Mouse (Mus musculus): ENCODE data around the gene Lhx5. TPM values are rescaled to one million over a fixed set of nuclear protein-coding genes. Genes with fewer than 3 reads are reported as not detected.

Lhx5 gene
- polyA plus RNA-seq (2015; fragmentation: Nextera tagmentation; extraction: Ambion mirVana) = not detected in 2 replicates

- H3K9ac ChIP-seq (ENCODE audit: low read length) = no peak within 1 kb of the TSS
- H3K27ac ChIP-seq (ENCODE audit: low read length) = no peak within 1 kb of the TSS
- under 1% methylated on average over 69 of the region's 69 CpGs for WGBS
- no peak for ATAC-seq (replicated peaks; ENCODE audit: extremely low read depth, insufficient read depth, low FRiP score)
- H3K27me3 ChIP-seq (ENCODE audit: control insufficient read depth, insufficient read depth, low read length) = peaks cover 96% of the 10 kb centered on the region
- no peaks in the 10 kb centered on the region for H3K9me3 ChIP-seq (replicated peaks; ENCODE audit: control insufficient read depth, low read length)
- H3K4me1 ChIP-seq (ENCODE audit: control insufficient read depth, insufficient read depth, low read length) = no peaks in the 10 kb centered on the region
- H3K4me3 ChIP-seq (ENCODE audit: low read length) = peak within 1 kb of the TSS; percentile 10; the same call in 1 of the 2 replicates
- no peaks in the 10 kb centered on the region for H3K36me3 ChIP-seq (ENCODE audit: control insufficient read depth, insufficient read depth)
- H3K4me2 ChIP-seq (ENCODE audit: low read depth, low read length) = no peak within 1 kb of the TSS
These were observed at the start of gene Lhx5 for GRCm38 (mm10) chr5:120431649-120432485. Lhx5 (plus strand) TSS chr5:120431699.

- no peak overlapping the region for H3K27ac ChIP-seq (ENCODE audit: low read length)
- WGBS = 68% methylated on average over 4 of the region's 4 CpGs
- no peak overlapping the region for H3K4me3 ChIP-seq (ENCODE audit: low read length)
- ATAC-seq (replicated peaks; ENCODE audit: extremely low read depth, insufficient read depth, low FRiP score) = no peak
- no peak overlapping the region for H3K4me2 ChIP-seq (ENCODE audit: low read depth, low read length)
- no peaks in the 10 kb centered on the region for H3K4me1 ChIP-seq (ENCODE audit: control insufficient read depth, insufficient read depth, low read length)
- no peaks in the 10 kb centered on the region for H3K36me3 ChIP-seq (ENCODE audit: control insufficient read depth, insufficient read depth)
- H3K27me3 ChIP-seq (ENCODE audit: control insufficient read depth, insufficient read depth, low read length) = peaks cover 12% of the 10 kb centered on the region
- H3K9ac ChIP-seq (ENCODE audit: low read length) = no peak overlapping the region
- peaks cover 3% of the 10 kb centered on the region; the same call in 1 of the 2 replicates for H3K9me3 ChIP-seq (replicated peaks; ENCODE audit: control insufficient read depth, low read length)
These were observed 45.1 kb upstream of the Lhx5 start for GRCm38 (mm10) chr5:120386361-120386760.

- H3K36me3 ChIP-seq (ENCODE audit: control insufficient read depth, insufficient read depth) = no peaks in the 10 kb centered on the region
- no peak overlapping the region for H3K4me2 ChIP-seq (ENCODE audit: low read depth, low read length)
- H3K4me3 ChIP-seq (ENCODE audit: low read length) = no peak overlapping the region
- ATAC-seq (replicated peaks; ENCODE audit: extremely low read depth, insufficient read depth, low FRiP score) = no peak
- 36% methylated on average over 9 of the region's 9 CpGs for WGBS
- H3K9me3 ChIP-seq (replicated peaks; ENCODE audit: control insufficient read depth, low read length) = peaks cover 3% of the 10 kb centered on the region; the same call in 1 of the 2 replicates
- H3K27ac ChIP-seq (ENCODE audit: low read length) = no peak overlapping the region
- H3K4me1 ChIP-seq (ENCODE audit: control insufficient read depth, insufficient read depth, low read length) = no peaks in the 10 kb centered on the region
- peaks cover 14% of the 10 kb centered on the region for H3K27me3 ChIP-seq (ENCODE audit: control insufficient read depth, insufficient read depth, low read length)
- H3K9ac ChIP-seq (ENCODE audit: low read length) = no peak overlapping the region
These were observed 42.7 kb upstream of the Lhx5 start for GRCm38 (mm10) chr5:120388765-120389164.

- no peaks in the 10 kb centered on the region for H3K36me3 ChIP-seq (ENCODE audit: control insufficient read depth, insufficient read depth)
- no peak for ATAC-seq (replicated peaks; ENCODE audit: extremely low read depth, insufficient read depth, low FRiP score)
- no peak overlapping the region for H3K9ac ChIP-seq (ENCODE audit: low read length)
- no peaks in the 10 kb centered on the region for H3K9me3 ChIP-seq (replicated peaks; ENCODE audit: control insufficient read depth, low read length)
- H3K27me3 ChIP-seq (ENCODE audit: control insufficient read depth, insufficient read depth, low read length) = peaks cover 25% of the 10 kb centered on the region
- no peak overlapping the region for H3K27ac ChIP-seq (ENCODE audit: low read length)
- no peak overlapping the region for H3K4me2 ChIP-seq (ENCODE audit: low read depth, low read length)
- no peaks in the 10 kb centered on the region for H3K4me1 ChIP-seq (ENCODE audit: control insufficient read depth, insufficient read depth, low read length)
- H3K4me3 ChIP-seq (ENCODE audit: low read length) = no peak overlapping the region
- 66% methylated on average over 2 of the region's 2 CpGs for WGBS
These were observed 41.5 kb upstream of the Lhx5 start for GRCm38 (mm10) chr5:120389973-120390372.

GRCm38 (mm10) chr5:120393871-120394667 is 37.4 kb upstream of the Lhx5 start:
- Histone ChIP-seq H3K27me3 (ENCODE audit: control insufficient read depth, insufficient read depth, low read length) (peaks cover 42% of the 10 kb centered on the region), H3K36me3 (ENCODE audit: control insufficient read depth, insufficient read depth) (no peaks in the 10 kb centered on the region)
- WGBS = 25% methylated on average over 23 of the region's 25 CpGs

GRCm38 (mm10) chr5:120397988-120398387 is 33.5 kb upstream of the Lhx5 start:
- H3K9me3 ChIP-seq (replicated peaks; ENCODE audit: control insufficient read depth, low read length) = no peaks in the 10 kb centered on the region
- 2% methylated on average over 13 of the region's 13 CpGs for WGBS
- H3K27ac ChIP-seq (ENCODE audit: low read length) = no peak overlapping the region
- H3K36me3 ChIP-seq (ENCODE audit: control insufficient read depth, insufficient read depth) = no peaks in the 10 kb centered on the region
- H3K4me2 ChIP-seq (ENCODE audit: low read depth, low read length) = no peak overlapping the region
- no peak overlapping the region for H3K9ac ChIP-seq (ENCODE audit: low read length)
- no peak for ATAC-seq (replicated peaks; ENCODE audit: extremely low read depth, insufficient read depth, low FRiP score)
- H3K4me3 ChIP-seq (ENCODE audit: low read length) = no peak overlapping the region
- no peaks in the 10 kb centered on the region for H3K4me1 ChIP-seq (ENCODE audit: control insufficient read depth, insufficient read depth, low read length)
- H3K27me3 ChIP-seq (ENCODE audit: control insufficient read depth, insufficient read depth, low read length) = peaks cover 40% of the 10 kb centered on the region

More at GRCm38 (mm10) chr5:120393871-120394667, 37.4 kb upstream of the Lhx5 start:
- H3K9me3 ChIP-seq (replicated peaks; ENCODE audit: control insufficient read depth, low read length) = no peaks in the 10 kb centered on the region
- H3K27ac ChIP-seq (ENCODE audit: low read length) = no peak overlapping the region
- no peaks in the 10 kb centered on the region for H3K4me1 ChIP-seq (ENCODE audit: control insufficient read depth, insufficient read depth, low read length)
- H3K4me2 ChIP-seq (ENCODE audit: low read depth, low read length) = no peak overlapping the region
- ATAC-seq (replicated peaks; ENCODE audit: extremely low read depth, insufficient read depth, low FRiP score) = no peak
- H3K9ac ChIP-seq (ENCODE audit: low read length) = no peak overlapping the region
- no peak overlapping the region for H3K4me3 ChIP-seq (ENCODE audit: low read length)

- Histone ChIP-seq H3K27me3 (ENCODE audit: control insufficient read depth, insufficient read depth, low read length) (peaks cover 22% of the 10 kb centered on the region), H3K4me3 (ENCODE audit: low read length) (no peak overlapping the region), H3K36me3 (ENCODE audit: control insufficient read depth, insufficient read depth) (no peaks in the 10 kb centered on the region), H3K9ac (ENCODE audit: low read length) (no peak overlapping the region), H3K4me2 (ENCODE audit: low read depth, low read length) (no peak overlapping the region), H3K9me3 (replicated peaks; ENCODE audit: control insufficient read depth, low read length) (no peaks in the 10 kb centered on the region), H3K27ac (ENCODE audit: low read length) (no peak overlapping the region), H3K4me1 (ENCODE audit: control insufficient read depth, insufficient read depth, low read length) (no peaks in the 10 kb centered on the region)
- no peak for ATAC-seq (replicated peaks; ENCODE audit: extremely low read depth, insufficient read depth, low FRiP score)
- 63% methylated on average over 12 of the region's 12 CpGs for WGBS
These were observed 26.5 kb upstream of the Lhx5 start for GRCm38 (mm10) chr5:120404831-120405591.

GRCm38 (mm10) chr5:120408933-120409332 is 22.6 kb upstream of the Lhx5 start:
- H3K9ac ChIP-seq (ENCODE audit: low read length) = no peak overlapping the region
- H3K36me3 ChIP-seq (ENCODE audit: control insufficient read depth, insufficient read depth) = no peaks in the 10 kb centered on the region
- no peak for ATAC-seq (replicated peaks; ENCODE audit: extremely low read depth, insufficient read depth, low FRiP score)
- H3K27me3 ChIP-seq (ENCODE audit: control insufficient read depth, insufficient read depth, low read length) = peaks cover 44% of the 10 kb centered on the region
- H3K4me1 ChIP-seq (ENCODE audit: control insufficient read depth, insufficient read depth, low read length) = no peaks in the 10 kb centered on the region
- no peak overlapping the region for H3K27ac ChIP-seq (ENCODE audit: low read length)
- 75% methylated on average over 14 of the region's 14 CpGs for WGBS
- no peak overlapping the region for H3K4me2 ChIP-seq (ENCODE audit: low read depth, low read length)
- H3K4me3 ChIP-seq (ENCODE audit: low read length) = no peak overlapping the region
- H3K9me3 ChIP-seq (replicated peaks; ENCODE audit: control insufficient read depth, low read length) = peaks cover 6% of the 10 kb centered on the region; the same call in 1 of the 2 replicates
